Mouse (Mus musculus): ENCODE data around the gene Bmp2k. TPM values are rescaled to one million over a fixed set of nuclear protein-coding genes. Genes with fewer than 3 reads are reported as not detected.

Gene Bmp2k
- polyA plus RNA-seq, 1 experiment from 2014 or later: 11.9 TPM

DNA sequence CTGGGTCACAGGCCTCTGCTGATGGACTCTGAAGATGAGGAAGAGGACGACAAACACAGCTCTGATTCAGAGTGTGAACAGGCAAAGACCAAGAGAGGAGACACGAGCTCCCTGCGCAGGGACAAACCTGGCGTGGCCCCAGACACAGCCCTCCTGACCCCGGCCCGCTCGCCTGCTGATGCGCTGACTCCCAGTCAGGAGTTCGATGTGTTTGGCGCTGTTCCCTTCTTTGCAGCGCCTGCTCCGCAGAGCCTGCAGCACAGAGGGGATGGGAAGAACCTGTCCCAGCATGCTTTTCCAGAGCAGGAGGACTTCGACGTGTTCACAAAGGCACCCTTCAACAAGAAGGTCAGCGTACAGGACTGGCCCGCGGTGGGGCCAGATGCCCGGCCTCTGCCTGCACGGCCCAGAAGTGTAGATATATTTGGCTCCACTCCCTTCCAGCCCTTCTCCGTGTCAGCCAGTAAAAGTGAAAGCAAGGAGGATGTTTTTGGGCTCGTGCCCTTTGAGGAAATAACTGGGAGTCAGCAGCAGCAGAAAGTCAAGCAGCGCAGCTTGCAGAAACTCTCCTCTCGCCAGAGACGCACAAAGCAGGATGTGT is 89.6 kb downstream of the Bmp2k start:
- peaks cover 13% of the 10 kb centered on the region for H3K36me3 ChIP-seq (ENCODE audit: insufficient read depth, low read length)
- no peak overlapping the region for H3K4me2 ChIP-seq (ENCODE audit: low read length)
- WGBS: 87% methylated on average over 24 of the region's 24 CpGs
- H3K4me3 ChIP-seq (replicated peaks; ENCODE audit: low read depth, low read length): no peak overlapping the region
- no peak overlapping the region for H3K27ac ChIP-seq
- H3K9me3 ChIP-seq (replicated peaks; ENCODE audit: low read length): no peaks in the 10 kb centered on the region
- TF ChIP-seq CTCF (IDR thresholded peaks at IDR 0.05; ENCODE audit: low read depth): no peak
- H3K9ac ChIP-seq (ENCODE audit: low read depth, low read length): no peak overlapping the region
- H3K27me3 ChIP-seq (ENCODE audit: insufficient read depth, low read length): no peaks in the 10 kb centered on the region
- H3K4me1 ChIP-seq (replicated peaks; ENCODE audit: insufficient read depth, low read length): no peaks in the 10 kb centered on the region
- ATAC-seq (replicated peaks; ENCODE audit: low FRiP score, low read depth): no peak
- no peak for DNase-seq (ENCODE audit: low spot score)

- Histone ChIP-seq H3K27me3 (ENCODE audit: insufficient read depth, low read length) (no peaks in the 10 kb centered on the region), H3K4me2 (ENCODE audit: low read length) (no peak overlapping the region), H3K27ac (no peak overlapping the region), H3K9me3 (replicated peaks; ENCODE audit: low read length) (no peaks in the 10 kb centered on the region), H3K9ac (ENCODE audit: low read depth, low read length) (no peak overlapping the region), H3K4me3 (replicated peaks; ENCODE audit: low read depth, low read length) (no peak overlapping the region), H3K4me1 (replicated peaks; ENCODE audit: insufficient read depth, low read length) (no peaks in the 10 kb centered on the region), H3K36me3 (ENCODE audit: insufficient read depth, low read length) (peaks cover 16% of the 10 kb centered on the region)
- DNase-seq (ENCODE audit: low spot score) (no peak), ATAC-seq (replicated peaks; ENCODE audit: low FRiP score, low read depth) (no peak)
- no peak for TF ChIP-seq CTCF (IDR thresholded peaks at IDR 0.05; ENCODE audit: low read depth)
- WGBS: 94% methylated on average over 16 of the region's 16 CpGs
These were observed 90.3 kb downstream of the Bmp2k start for GRCm38 (mm10) chr5:97087746-97088145.

DNA sequence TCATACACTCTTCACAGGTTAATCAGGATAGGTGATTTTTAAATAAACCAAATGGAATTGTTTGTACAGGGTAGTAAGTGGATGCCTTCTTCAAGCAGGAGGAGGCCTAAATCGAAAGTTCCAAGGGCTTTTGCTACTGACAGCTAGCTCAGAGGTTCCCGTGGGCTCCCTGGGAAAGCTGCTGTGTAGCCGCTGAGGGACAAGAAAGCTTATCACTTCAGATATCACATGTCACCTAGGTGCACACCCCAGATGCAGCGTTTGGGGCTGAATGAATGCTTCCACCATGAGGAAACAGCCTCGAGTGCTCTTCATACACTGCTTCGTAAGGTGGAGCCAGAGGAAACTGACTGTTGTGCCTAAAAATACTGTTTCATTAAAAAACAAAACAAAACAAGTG is 90.7 kb downstream of the Bmp2k start:
- DNase-seq (ENCODE audit: low spot score) (no peak), ATAC-seq (replicated peaks; ENCODE audit: low FRiP score, low read depth) (no peak)
- no peak overlapping the region for H3K4me3 ChIP-seq (replicated peaks; ENCODE audit: low read depth, low read length)
- H3K27me3 ChIP-seq (ENCODE audit: insufficient read depth, low read length): no peaks in the 10 kb centered on the region
- H3K4me2 ChIP-seq (ENCODE audit: low read length): no peak overlapping the region
- no peaks in the 10 kb centered on the region for H3K4me1 ChIP-seq (replicated peaks; ENCODE audit: insufficient read depth, low read length)
- H3K9ac ChIP-seq (ENCODE audit: low read depth, low read length): no peak overlapping the region
- H3K27ac ChIP-seq: no peak overlapping the region
- H3K9me3 ChIP-seq (replicated peaks; ENCODE audit: low read length): no peaks in the 10 kb centered on the region
- WGBS: 83% methylated on average over 6 of the region's 6 CpGs
- no peak for TF ChIP-seq CTCF (IDR thresholded peaks at IDR 0.05; ENCODE audit: low read depth)
- H3K36me3 ChIP-seq (ENCODE audit: insufficient read depth, low read length): peaks cover 17% of the 10 kb centered on the region

DNA sequence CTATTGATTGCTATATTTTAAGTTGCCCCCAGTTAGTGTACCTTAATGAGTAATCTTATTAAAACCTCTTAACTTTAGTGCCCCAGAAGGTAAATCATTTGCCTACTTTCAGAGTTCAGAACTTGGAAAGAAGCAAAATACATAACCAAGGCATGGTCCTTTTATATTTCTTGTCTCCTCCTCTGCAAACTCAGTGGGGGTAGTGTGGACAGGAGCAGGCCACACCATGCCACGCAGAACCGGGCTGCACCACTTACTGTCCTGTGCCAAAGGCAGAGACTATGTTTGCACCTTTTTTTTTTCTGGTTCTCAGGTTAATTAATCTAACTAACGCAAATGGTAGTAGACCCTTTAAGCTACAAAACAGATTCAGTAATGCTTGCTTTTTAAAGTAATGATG is 91.9 kb downstream of the Bmp2k start:
- 80% methylated on average over 3 of the region's 3 CpGs for WGBS
- peaks cover 14% of the 10 kb centered on the region for H3K36me3 ChIP-seq (ENCODE audit: insufficient read depth, low read length)
- H3K4me1 ChIP-seq (replicated peaks; ENCODE audit: insufficient read depth, low read length): no peaks in the 10 kb centered on the region
- no peak overlapping the region for H3K4me2 ChIP-seq (ENCODE audit: low read length)
- no peaks in the 10 kb centered on the region for H3K9me3 ChIP-seq (replicated peaks; ENCODE audit: low read length)
- 0 out of 2 replicates have a peak overlapping the region, but pooled peaks have one; percentile 8 for H3K27ac ChIP-seq
- no peaks in the 10 kb centered on the region for H3K27me3 ChIP-seq (ENCODE audit: insufficient read depth, low read length)
- no peak overlapping the region for H3K9ac ChIP-seq (ENCODE audit: low read depth, low read length)
- DNase-seq (ENCODE audit: low spot score): no peak
- no peak overlapping the region for H3K4me3 ChIP-seq (replicated peaks; ENCODE audit: low read depth, low read length)
- no peak for TF ChIP-seq CTCF (IDR thresholded peaks at IDR 0.05; ENCODE audit: low read depth)
- no peak for ATAC-seq (replicated peaks; ENCODE audit: low FRiP score, low read depth)

- H3K36me3 ChIP-seq (ENCODE audit: insufficient read depth, low read length): peaks cover 14% of the 10 kb centered on the region
- DNase-seq (ENCODE audit: low spot score) (no peak), ATAC-seq (replicated peaks; ENCODE audit: low FRiP score, low read depth) (no peak)
- H3K27me3 ChIP-seq (ENCODE audit: insufficient read depth, low read length): no peaks in the 10 kb centered on the region
- H3K4me2 ChIP-seq (ENCODE audit: low read length): no peak overlapping the region
- no peaks in the 10 kb centered on the region for H3K4me1 ChIP-seq (replicated peaks; ENCODE audit: insufficient read depth, low read length)
- H3K9me3 ChIP-seq (replicated peaks; ENCODE audit: low read length): no peaks in the 10 kb centered on the region
- H3K9ac ChIP-seq (ENCODE audit: low read depth, low read length): no peak overlapping the region
- no peak for TF ChIP-seq CTCF (IDR thresholded peaks at IDR 0.05; ENCODE audit: low read depth)
- 0 out of 2 replicates have a peak overlapping the region, but pooled peaks have one; percentile 8 for H3K27ac ChIP-seq
- no peak overlapping the region for H3K4me3 ChIP-seq (replicated peaks; ENCODE audit: low read depth, low read length)
- 66% methylated on average over 6 of the region's 6 CpGs for WGBS
These were observed 92.7 kb downstream of the Bmp2k start for GRCm38 (mm10) chr5:97090034-97090784.

DNA sequence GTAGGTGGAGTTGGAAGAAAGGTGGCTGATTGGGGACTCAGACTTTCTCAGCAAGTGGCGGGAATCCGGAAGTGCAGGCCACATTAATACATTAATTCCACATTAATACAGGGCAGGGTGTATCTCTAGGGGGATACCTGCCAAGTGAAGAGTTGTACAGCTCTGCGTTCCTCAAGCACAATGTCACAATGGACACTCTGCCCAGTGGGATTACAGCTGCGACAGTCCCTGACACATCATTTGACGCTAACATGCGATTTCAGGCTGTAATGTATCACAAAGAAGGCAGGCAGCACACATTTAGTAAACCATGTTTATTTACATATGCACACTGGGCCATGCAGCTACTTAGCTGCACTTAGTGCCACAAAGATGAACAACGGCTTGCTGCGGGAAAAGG is 95.5 kb downstream of the Bmp2k start:
- Histone ChIP-seq H3K36me3 (ENCODE audit: insufficient read depth, low read length) (0 out of 2 replicates have a peak, but pooled peaks cover 6% of the 10 kb centered on the region), H3K27me3 (ENCODE audit: insufficient read depth, low read length) (no peaks in the 10 kb centered on the region), H3K4me1 (replicated peaks; ENCODE audit: insufficient read depth, low read length) (no peaks in the 10 kb centered on the region), H3K9ac (ENCODE audit: low read depth, low read length) (no peak overlapping the region), H3K9me3 (replicated peaks; ENCODE audit: low read length) (no peaks in the 10 kb centered on the region), H3K27ac (no peak overlapping the region), H3K4me3 (replicated peaks; ENCODE audit: low read depth, low read length) (no peak overlapping the region), H3K4me2 (ENCODE audit: low read length) (no peak overlapping the region)
- WGBS: 76% methylated on average over 8 of the region's 8 CpGs
- ATAC-seq (replicated peaks; ENCODE audit: low FRiP score, low read depth) (no peak), DNase-seq (ENCODE audit: low spot score) (no peak)
- no peak for TF ChIP-seq CTCF (IDR thresholded peaks at IDR 0.05; ENCODE audit: low read depth)
